Mouse (Mus musculus): Measurements from ENCODE around the gene Pank1. TPM values are rescaled to one million over a fixed set of nuclear protein-coding genes. Genes with fewer than 3 reads are reported as not detected.

Gene Pank1
- 10.7 and 11.5 TPM in 2 replicates for polyA plus RNA-seq (2014; fragmentation: Nextera tagmentation; extraction: Ambion mirVana)

DNA sequence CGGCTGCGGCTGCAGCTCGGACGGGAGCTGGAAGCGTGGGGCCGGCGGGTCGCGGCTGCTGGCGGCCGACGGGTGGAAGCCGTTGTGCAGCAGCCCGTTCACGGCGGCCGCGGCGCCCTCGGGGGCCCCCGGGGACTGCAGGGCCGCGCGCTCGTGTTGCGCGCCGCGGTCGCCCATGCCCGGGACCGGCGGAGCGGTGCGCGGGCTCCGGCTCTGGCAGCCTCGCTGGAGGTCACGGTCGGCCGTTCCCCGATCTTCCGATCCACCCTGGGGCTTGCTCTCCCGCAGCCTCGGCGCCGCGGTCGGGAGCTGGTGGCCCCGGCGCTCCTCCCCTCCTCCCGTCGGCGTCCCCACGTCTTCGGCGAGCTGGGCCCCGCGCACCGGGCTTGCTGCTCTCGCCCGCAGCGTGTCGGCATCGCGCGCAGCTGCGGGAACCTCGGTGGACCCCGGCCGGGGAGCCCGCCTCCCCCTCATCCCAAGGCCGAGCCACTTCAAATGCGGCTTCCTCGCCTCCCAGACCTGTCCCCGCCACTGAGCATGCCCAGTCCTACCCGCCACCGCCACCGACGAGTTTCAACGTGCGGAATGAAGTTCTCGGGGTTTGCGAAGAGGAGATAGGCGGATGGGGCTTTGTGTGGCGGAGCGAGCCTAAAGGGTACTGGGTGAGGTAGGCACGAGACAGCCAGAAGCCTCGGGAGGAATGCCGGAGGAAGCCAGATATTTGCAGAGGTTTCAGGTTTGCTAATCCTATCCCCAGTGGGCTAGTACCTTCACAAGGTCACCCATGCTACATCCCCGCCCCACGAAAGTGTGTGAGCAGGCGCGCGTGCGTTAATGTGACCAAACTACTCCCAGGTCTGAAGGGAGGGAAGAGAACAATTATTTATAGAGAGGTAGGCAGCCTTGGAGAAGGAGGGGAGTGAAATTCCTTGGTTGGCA, at the start of gene Pank1:
Gene Pank1, minus strand, starts transcription at position 853 of the 939 bp plus-strand sequence.
- under 1% methylated on average over 87 of the region's 96 CpGs for WGBS

DNA sequence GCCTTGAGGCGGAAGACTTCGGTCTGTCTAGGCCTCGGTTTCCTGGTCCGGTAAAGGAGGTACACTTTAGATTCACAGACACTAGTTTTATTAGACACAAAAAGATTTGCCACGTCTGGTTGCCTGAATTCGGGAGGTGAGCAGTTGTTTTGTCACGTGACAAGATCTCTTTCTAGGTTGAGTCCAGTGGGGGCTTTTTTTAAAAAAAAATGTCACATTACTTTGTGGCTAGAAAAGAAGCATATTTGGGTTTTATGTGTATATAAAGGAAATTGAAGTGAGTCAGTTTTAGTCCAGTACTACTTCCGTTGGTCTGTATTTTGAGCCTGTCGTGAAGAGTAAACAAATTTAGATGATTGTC, 43.3 kb upstream of the Pank1 start:
- H3K27me3 ChIP-seq (ENCODE audit: control insufficient read depth, insufficient read depth, low read length) = no peaks in the 10 kb centered on the region

More for the DNA sequence above, at the start of gene Pank1:
- DNase-seq (ENCODE audit: low spot score) = peak; percentile 87
- 0 out of 2 replicates have a peak, but pooled peaks cover 1% of the 10 kb centered on the region for H3K4me1 ChIP-seq (replicated peaks; ENCODE audit: control insufficient read depth, insufficient read depth, low read length)
- peak; percentile 74 for ATAC-seq (replicated peaks; ENCODE audit: low FRiP score)
- H3K9ac ChIP-seq (ENCODE audit: low read length) = peak within 1 kb of the TSS; percentile 96
- peak within 1 kb of the TSS; percentile 56 for H3K4me2 ChIP-seq (ENCODE audit: low read depth, low read length, severe bottlenecking)
- H3K27me3 ChIP-seq (ENCODE audit: control insufficient read depth, insufficient read depth, low read length) = no peaks in the 10 kb centered on the region
- H3K36me3 ChIP-seq (ENCODE audit: control insufficient read depth, insufficient read depth, low read length) = no peaks in the 10 kb centered on the region
- H3K4me3 ChIP-seq (ENCODE audit: low read depth, low read length) = peak within 1 kb of the TSS; percentile 87
- H3K9me3 ChIP-seq (ENCODE audit: control insufficient read depth, low read length) = no peaks in the 10 kb centered on the region
- peak within 1 kb of the TSS; percentile 98 for H3K27ac ChIP-seq (ENCODE audit: low read depth, low read length)

DNA sequence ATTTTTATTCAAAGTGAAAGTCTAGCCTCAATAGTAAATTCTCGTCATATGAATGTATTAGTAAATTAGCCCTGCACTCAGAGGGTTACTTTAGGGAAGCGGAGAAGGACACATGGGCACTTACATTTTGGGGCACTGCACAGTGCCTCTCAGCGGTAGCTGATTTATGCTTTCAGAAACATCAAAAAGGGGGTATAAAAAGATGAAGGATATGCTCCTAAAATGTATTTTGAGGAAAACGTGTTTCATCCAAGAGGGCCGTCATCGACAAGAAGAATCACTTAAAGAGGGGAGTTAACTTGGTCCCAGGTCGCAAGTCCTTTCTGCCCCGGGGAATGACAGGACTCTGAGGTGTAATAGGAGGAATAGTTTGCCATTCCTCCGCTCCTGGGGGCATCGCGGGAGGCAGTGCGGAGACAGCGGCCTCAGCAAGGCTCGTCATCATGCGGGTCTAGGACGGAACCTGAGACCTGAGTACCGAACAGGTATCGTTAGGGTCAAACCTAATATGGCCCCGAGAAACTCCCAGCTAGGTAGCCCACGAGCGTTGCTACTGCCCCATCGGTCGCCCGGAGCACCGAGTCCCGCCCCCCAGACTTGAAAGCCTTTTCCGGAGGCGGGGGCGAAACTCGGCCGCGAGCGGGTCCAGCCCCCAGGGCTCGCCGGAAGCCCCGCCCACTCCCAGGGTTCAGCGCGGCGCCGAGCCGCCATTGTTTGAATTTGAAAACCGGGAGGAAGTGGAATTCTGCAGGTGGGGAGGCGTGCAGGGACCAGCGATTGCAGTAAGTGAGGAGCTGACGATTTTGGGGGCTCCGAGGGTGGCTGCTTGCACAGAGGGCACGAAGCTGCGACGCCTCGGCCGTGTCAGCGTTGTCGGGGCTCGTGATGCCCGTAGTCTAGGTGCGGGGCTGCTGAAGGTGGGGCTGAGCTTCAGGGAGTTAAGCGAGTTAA, 42.7 kb upstream of the Pank1 start, which contains the start of gene Kif20b:
Gene Kif20b, plus strand, starts transcription at position 710 of the 951 bp plus-strand sequence.
- Histone ChIP-seq H3K36me3 (ENCODE audit: control insufficient read depth, insufficient read depth, low read length) (no peaks in the 10 kb centered on the region; the same call in 1 of the 2 replicates), H3K9ac (ENCODE audit: low read length) (peak within 1 kb of the TSS; percentile 70), H3K27me3 (ENCODE audit: control insufficient read depth, insufficient read depth, low read length) (no peaks in the 10 kb centered on the region), H3K4me1 (replicated peaks; ENCODE audit: control insufficient read depth, insufficient read depth, low read length) (no peaks in the 10 kb centered on the region), H3K4me2 (ENCODE audit: low read depth, low read length, severe bottlenecking) (peak within 1 kb of the TSS; percentile 52), H3K27ac (ENCODE audit: low read depth, low read length) (peak within 1 kb of the TSS; percentile 65; the same call in 1 of the 2 replicates), H3K4me3 (ENCODE audit: low read depth, low read length) (peak within 1 kb of the TSS; percentile 70), H3K9me3 (ENCODE audit: control insufficient read depth, low read length) (no peaks in the 10 kb centered on the region)
- ATAC-seq (replicated peaks; ENCODE audit: low FRiP score) (peak; percentile 94), DNase-seq (ENCODE audit: low spot score) (peak; percentile 97)
- WGBS = under 1% methylated on average over 57 of the region's 57 CpGs

More for the DNA sequence above, 43.3 kb upstream of the Pank1 start:
- Histone ChIP-seq H3K9me3 (ENCODE audit: control insufficient read depth, low read length) (no peaks in the 10 kb centered on the region), H3K27ac (ENCODE audit: low read depth, low read length) (peak overlapping the region; percentile 65; the same call in 1 of the 2 replicates), H3K4me2 (ENCODE audit: low read depth, low read length, severe bottlenecking) (peak overlapping the region; percentile 49), H3K9ac (ENCODE audit: low read length) (peak overlapping the region; percentile 70), H3K4me1 (replicated peaks; ENCODE audit: control insufficient read depth, insufficient read depth, low read length) (no peaks in the 10 kb centered on the region), H3K4me3 (ENCODE audit: low read depth, low read length) (peak overlapping the region; percentile 70), H3K36me3 (ENCODE audit: control insufficient read depth, insufficient read depth, low read length) (no peaks in the 10 kb centered on the region; the same call in 1 of the 2 replicates)
- WGBS = under 1% methylated on average over 9 of the region's 9 CpGs
- no peak for DNase-seq (ENCODE audit: low spot score)
- no peak; the same call in 1 of the 2 replicates for ATAC-seq (replicated peaks; ENCODE audit: low FRiP score)

DNA sequence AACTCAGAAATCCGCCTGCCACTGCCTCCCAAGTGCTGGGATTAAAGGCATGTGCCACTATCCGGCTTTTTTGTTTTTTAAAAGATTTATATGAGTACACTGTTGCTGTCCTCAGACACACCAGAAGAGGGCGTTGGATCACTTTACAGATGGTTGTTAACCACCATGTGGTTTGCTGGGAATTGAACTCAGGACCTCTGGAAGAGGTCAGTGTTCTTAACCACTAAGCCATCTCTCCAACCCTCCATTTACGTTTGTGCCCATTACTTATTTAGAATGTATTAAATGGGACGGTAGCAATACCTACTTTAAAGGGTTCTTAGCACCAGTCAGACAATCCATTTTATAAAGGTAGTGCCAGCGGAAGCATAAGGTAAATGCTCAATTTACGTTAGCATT, 42.0 kb upstream of the Pank1 start:
- H3K4me2 ChIP-seq (ENCODE audit: low read depth, low read length, severe bottlenecking) = peak overlapping the region; percentile 52; the same call in 1 of the 2 replicates

DNA sequence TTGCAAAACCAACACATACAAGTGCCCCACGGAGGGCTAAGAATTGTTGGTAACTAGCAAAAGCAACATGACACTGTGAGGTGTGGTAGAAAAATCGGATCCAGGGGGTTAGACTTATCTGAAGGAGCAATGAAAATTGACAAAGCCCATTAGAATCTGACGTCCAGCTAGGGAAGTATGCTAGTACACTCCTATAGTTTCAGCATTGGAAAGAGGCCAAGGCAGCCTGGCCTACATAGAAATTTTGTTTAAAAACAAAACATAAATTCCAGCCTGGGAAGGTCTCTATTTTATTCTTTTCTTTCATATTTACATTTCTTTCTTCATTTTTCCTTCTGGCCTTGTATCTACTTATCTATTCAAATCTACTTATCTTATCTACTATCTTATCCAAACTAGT, 41.3 kb upstream of the Pank1 start:
- no peak for ATAC-seq (replicated peaks; ENCODE audit: low FRiP score)
- WGBS = 87% methylated on average over 3 of the region's 3 CpGs
- Histone ChIP-seq H3K4me1 (replicated peaks; ENCODE audit: control insufficient read depth, insufficient read depth, low read length) (no peaks in the 10 kb centered on the region), H3K27me3 (ENCODE audit: control insufficient read depth, insufficient read depth, low read length) (no peaks in the 10 kb centered on the region), H3K4me3 (ENCODE audit: low read depth, low read length) (no peak overlapping the region), H3K27ac (ENCODE audit: low read depth, low read length) (no peak overlapping the region), H3K4me2 (ENCODE audit: low read depth, low read length, severe bottlenecking) (no peak overlapping the region), H3K9me3 (ENCODE audit: control insufficient read depth, low read length) (no peaks in the 10 kb centered on the region), H3K36me3 (ENCODE audit: control insufficient read depth, insufficient read depth, low read length) (no peaks in the 10 kb centered on the region; the same call in 1 of the 2 replicates), H3K9ac (ENCODE audit: low read length) (no peak overlapping the region)
- DNase-seq (ENCODE audit: low spot score) = no peak

More for the DNA sequence above, 42.0 kb upstream of the Pank1 start:
- Histone ChIP-seq H3K9ac (ENCODE audit: low read length) (no peak overlapping the region), H3K4me3 (ENCODE audit: low read depth, low read length) (peak overlapping the region; percentile 70), H3K27ac (ENCODE audit: low read depth, low read length) (no peak overlapping the region), H3K9me3 (ENCODE audit: control insufficient read depth, low read length) (no peaks in the 10 kb centered on the region), H3K4me1 (replicated peaks; ENCODE audit: control insufficient read depth, insufficient read depth, low read length) (no peaks in the 10 kb centered on the region), H3K27me3 (ENCODE audit: control insufficient read depth, insufficient read depth, low read length) (no peaks in the 10 kb centered on the region), H3K36me3 (ENCODE audit: control insufficient read depth, insufficient read depth, low read length) (no peaks in the 10 kb centered on the region; the same call in 1 of the 2 replicates)
- WGBS = 23% methylated on average over 7 of the region's 7 CpGs
- no peak for DNase-seq (ENCODE audit: low spot score)
- ATAC-seq (replicated peaks; ENCODE audit: low FRiP score) = peak; percentile 11; the same call in 1 of the 2 replicates

DNA sequence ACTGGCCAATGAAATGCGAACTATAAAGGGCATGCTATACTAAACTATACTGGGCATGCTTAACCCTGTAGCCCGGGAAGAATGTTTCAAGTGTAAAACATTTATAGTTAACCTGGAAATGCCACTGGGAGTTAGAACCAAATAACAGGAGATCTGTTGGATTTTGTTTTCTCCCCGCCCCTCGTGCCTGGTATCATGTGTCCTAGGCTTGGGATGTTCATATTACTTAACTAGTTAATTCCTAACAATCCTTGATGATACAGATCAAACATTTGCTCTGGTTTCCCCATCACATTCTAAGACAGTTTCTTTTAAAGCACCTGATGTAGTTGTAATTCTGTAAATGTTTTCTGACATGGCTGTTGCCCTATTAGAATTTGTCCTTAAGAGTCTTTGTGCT, 40.8 kb upstream of the Pank1 start:
- no peaks in the 10 kb centered on the region for H3K9me3 ChIP-seq (ENCODE audit: control insufficient read depth, low read length)
- ATAC-seq (replicated peaks; ENCODE audit: low FRiP score) (no peak), DNase-seq (ENCODE audit: low spot score) (no peak)
- no peak overlapping the region for H3K4me3 ChIP-seq (ENCODE audit: low read depth, low read length)
- no peak overlapping the region for H3K27ac ChIP-seq (ENCODE audit: low read depth, low read length)
- no peak overlapping the region for H3K4me2 ChIP-seq (ENCODE audit: low read depth, low read length, severe bottlenecking)
- H3K4me1 ChIP-seq (replicated peaks; ENCODE audit: control insufficient read depth, insufficient read depth, low read length) = no peaks in the 10 kb centered on the region
- H3K9ac ChIP-seq (ENCODE audit: low read length) = no peak overlapping the region
- WGBS = 95% methylated on average over 4 of the region's 4 CpGs
- no peaks in the 10 kb centered on the region for H3K27me3 ChIP-seq (ENCODE audit: control insufficient read depth, insufficient read depth, low read length)
- no peaks in the 10 kb centered on the region; the same call in 1 of the 2 replicates for H3K36me3 ChIP-seq (ENCODE audit: control insufficient read depth, insufficient read depth, low read length)

DNA sequence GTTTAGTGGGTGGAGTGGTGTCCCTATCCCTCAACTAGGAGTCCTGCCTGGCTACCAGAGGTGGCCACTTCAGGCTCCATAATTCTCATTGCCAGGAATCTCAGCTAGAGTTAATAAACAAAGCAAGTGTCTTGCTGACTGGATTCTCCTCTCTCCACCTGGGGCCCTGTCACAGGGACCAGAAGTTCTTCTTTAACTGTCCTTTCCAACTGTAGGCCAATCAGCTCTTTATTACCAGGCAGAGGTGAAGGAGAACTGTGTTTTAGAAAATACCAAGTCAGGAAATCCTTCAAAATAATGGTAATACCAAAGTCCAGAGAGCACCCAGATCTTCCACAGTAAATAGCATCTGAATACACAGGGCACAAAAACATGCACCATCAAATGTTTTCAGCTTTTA, 33.1 kb upstream of the Pank1 start:
- Histone ChIP-seq H3K4me1 (replicated peaks; ENCODE audit: control insufficient read depth, insufficient read depth, low read length) (no peaks in the 10 kb centered on the region), H3K4me3 (ENCODE audit: low read depth, low read length) (no peak overlapping the region), H3K27me3 (ENCODE audit: control insufficient read depth, insufficient read depth, low read length) (no peaks in the 10 kb centered on the region), H3K9ac (ENCODE audit: low read length) (no peak overlapping the region), H3K4me2 (ENCODE audit: low read depth, low read length, severe bottlenecking) (no peak overlapping the region), H3K27ac (ENCODE audit: low read depth, low read length) (no peak overlapping the region), H3K36me3 (ENCODE audit: control insufficient read depth, insufficient read depth, low read length) (no peaks in the 10 kb centered on the region), H3K9me3 (ENCODE audit: control insufficient read depth, low read length) (no peaks in the 10 kb centered on the region)
- ATAC-seq (replicated peaks; ENCODE audit: low FRiP score) (no peak), DNase-seq (ENCODE audit: low spot score) (no peak)

DNA sequence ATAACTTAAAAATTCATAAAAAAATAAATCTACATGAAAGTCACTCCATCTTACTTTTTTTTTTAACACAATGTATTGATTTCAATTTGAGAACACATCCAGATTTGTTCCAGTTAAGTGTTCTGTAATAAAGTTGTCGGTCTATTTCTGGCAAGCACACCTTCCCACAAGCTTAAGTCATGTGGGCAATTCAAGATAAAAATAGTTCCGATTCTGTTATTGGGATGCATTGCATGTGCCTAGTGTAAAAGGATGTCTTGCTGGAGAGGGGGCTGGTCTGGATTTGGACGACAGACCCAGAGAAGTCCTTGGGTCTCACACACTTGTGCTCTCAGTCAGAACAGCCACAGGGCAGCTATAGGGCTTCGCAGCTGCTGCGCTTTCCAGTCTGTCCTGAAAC, 27.5 kb upstream of the Pank1 start:
- Histone ChIP-seq H3K9me3 (ENCODE audit: control insufficient read depth, low read length) (no peaks in the 10 kb centered on the region), H3K27ac (ENCODE audit: low read depth, low read length) (no peak overlapping the region), H3K4me2 (ENCODE audit: low read depth, low read length, severe bottlenecking) (no peak overlapping the region), H3K4me3 (ENCODE audit: low read depth, low read length) (no peak overlapping the region), H3K9ac (ENCODE audit: low read length) (no peak overlapping the region), H3K36me3 (ENCODE audit: control insufficient read depth, insufficient read depth, low read length) (no peaks in the 10 kb centered on the region), H3K27me3 (ENCODE audit: control insufficient read depth, insufficient read depth, low read length) (no peaks in the 10 kb centered on the region), H3K4me1 (replicated peaks; ENCODE audit: control insufficient read depth, insufficient read depth, low read length) (no peaks in the 10 kb centered on the region)
- no peak for ATAC-seq (replicated peaks; ENCODE audit: low FRiP score)
- 83% methylated on average over 5 of the region's 5 CpGs for WGBS
- no peak for DNase-seq (ENCODE audit: low spot score)

Measured in forebrain, embryonic 11.5 days (tissue).